Mouse (Mus musculus): ENCODE data around the gene Paqr8. TPM values are rescaled to one million over a fixed set of nuclear protein-coding genes. Genes with fewer than 3 reads are reported as not detected.

Paqr8 gene
- polyA plus RNA-seq (2015; fragmentation: Nextera tagmentation; extraction: Ambion mirVana): 4.7 and 5.2 TPM in 2 replicates

- H3K4me3 ChIP-seq (ENCODE audit: low read length): peak within 1 kb of the TSS; percentile 71
- H3K27ac ChIP-seq (ENCODE audit: low read length): peak within 1 kb of the TSS; percentile 54; the same call in 1 of the 2 replicates
- no peaks in the 10 kb centered on the region for H3K36me3 ChIP-seq (ENCODE audit: insufficient read depth, low read length)
- peaks cover 11% of the 10 kb centered on the region; the same call in 1 of the 2 replicates for H3K4me1 ChIP-seq (ENCODE audit: insufficient read depth, low read length)
- WGBS: under 1% methylated on average over 37 of the region's 37 CpGs
- 0 out of 2 replicates have a peak, but pooled peaks cover 2% of the 10 kb centered on the region for H3K27me3 ChIP-seq (ENCODE audit: insufficient read depth, low read length)
- H3K9me3 ChIP-seq (ENCODE audit: low read length): no peaks in the 10 kb centered on the region
- peak within 1 kb of the TSS; percentile 61 for H3K9ac ChIP-seq (replicated peaks; ENCODE audit: low read length)
- H3K4me2 ChIP-seq (replicated peaks; ENCODE audit: low read depth, low read length): peak within 1 kb of the TSS; percentile 83
- peak; percentile 99 for ATAC-seq (ENCODE audit: low FRiP score, low TSS enrichment)
Observed at GRCm38 (mm10) chr1:20890404-20890921, at the start of gene Paqr8. Gene Paqr8, plus strand, starts transcription at chr1:20890606.

DNA sequence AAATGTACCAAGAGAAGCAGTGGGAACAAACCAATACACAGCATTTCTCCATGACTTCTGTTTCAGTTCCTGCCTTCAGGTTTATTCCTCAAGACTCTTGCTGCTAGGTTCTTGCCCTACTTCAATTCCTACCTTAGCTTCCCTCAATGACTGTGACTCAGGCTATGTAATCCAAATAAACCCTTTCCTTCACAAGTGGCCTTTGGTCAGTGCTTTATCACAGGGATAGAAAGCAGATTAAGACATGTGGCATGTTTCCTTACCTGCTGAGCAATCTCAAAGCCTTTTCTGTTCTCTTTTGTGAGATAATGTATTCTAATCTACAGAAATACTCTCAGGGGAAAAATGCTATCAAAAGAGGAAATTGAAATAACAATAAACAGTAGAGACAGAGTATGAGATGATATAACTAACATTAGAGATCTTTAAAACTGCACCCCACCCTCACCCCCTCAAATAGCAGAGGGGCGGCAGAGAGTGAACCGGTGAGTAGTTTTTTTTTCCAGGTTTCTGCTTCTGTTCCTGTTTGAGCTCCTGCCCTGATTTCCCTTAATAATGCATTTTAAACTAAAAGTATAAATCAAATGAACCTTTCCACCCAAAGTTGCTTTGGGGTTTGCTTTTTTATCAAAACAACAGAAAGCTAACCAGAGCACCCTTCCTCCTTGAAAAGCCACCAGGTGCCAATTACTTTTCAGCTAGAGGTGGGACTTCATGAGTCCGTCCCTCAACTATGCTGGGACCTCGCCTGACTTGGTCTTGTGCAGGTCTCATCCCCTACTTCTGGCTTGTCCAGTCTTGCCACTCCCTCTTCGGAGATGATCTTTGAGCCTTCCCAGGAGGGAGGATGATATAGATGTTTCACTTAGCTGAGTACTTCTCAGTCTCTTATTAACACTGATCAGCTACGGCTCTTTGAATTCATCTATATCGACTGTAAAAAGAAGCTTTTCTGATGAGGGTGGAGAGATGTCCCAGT, 33.2 kb upstream of the Paqr8 start:
- H3K27ac ChIP-seq (ENCODE audit: low read length): no peak overlapping the region
- ATAC-seq (ENCODE audit: low FRiP score, low TSS enrichment): no peak
- H3K36me3 ChIP-seq (ENCODE audit: insufficient read depth, low read length): no peaks in the 10 kb centered on the region
- H3K9ac ChIP-seq (replicated peaks; ENCODE audit: low read length): no peak overlapping the region
- no peak overlapping the region for H3K4me2 ChIP-seq (replicated peaks; ENCODE audit: low read depth, low read length)
- H3K9me3 ChIP-seq (ENCODE audit: low read length): 0 out of 2 replicates have a peak, but pooled peaks cover 3% of the 10 kb centered on the region
- WGBS: 83% methylated on average over 7 of the region's 7 CpGs
- H3K27me3 ChIP-seq (ENCODE audit: insufficient read depth, low read length): no peaks in the 10 kb centered on the region
- no peaks in the 10 kb centered on the region for H3K4me1 ChIP-seq (ENCODE audit: insufficient read depth, low read length)
- H3K4me3 ChIP-seq (ENCODE audit: low read length): no peak overlapping the region

DNA sequence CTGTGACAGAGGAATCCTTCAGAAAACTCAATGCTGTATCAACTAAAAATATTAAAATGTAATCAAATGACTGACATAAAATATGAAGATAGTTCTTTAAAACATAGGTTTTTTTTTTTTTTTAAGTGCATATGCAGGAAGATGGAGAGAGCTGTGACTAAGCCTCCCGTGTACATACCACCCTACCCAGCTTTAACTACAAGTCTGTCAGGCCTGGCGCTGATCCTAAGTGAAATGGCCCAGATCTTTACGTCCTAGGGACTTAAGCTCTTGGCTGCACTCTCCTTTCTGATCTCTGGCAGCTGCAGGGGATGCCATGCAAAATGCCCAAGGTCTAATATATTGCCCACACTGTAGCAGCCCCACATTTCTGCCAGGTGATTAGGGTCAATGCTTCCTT, 29.6 kb upstream of the Paqr8 start:
- H3K4me3 ChIP-seq (ENCODE audit: low read length): no peak overlapping the region
- no peaks in the 10 kb centered on the region for H3K4me1 ChIP-seq (ENCODE audit: insufficient read depth, low read length)
- H3K36me3 ChIP-seq (ENCODE audit: insufficient read depth, low read length): no peaks in the 10 kb centered on the region
- no peaks in the 10 kb centered on the region for H3K9me3 ChIP-seq (ENCODE audit: low read length)
- ATAC-seq (ENCODE audit: low FRiP score, low TSS enrichment): no peak
- H3K27ac ChIP-seq (ENCODE audit: low read length): no peak overlapping the region
- no peaks in the 10 kb centered on the region for H3K27me3 ChIP-seq (ENCODE audit: insufficient read depth, low read length)
- WGBS: 69% methylated on average over 3 of the region's 3 CpGs
- H3K4me2 ChIP-seq (replicated peaks; ENCODE audit: low read depth, low read length): no peak overlapping the region
- H3K9ac ChIP-seq (replicated peaks; ENCODE audit: low read length): no peak overlapping the region

GRCm38 (mm10) chr1:20861865-20862264, 28.5 kb upstream of the Paqr8 start:
- Histone ChIP-seq H3K9me3 (ENCODE audit: low read length) (no peaks in the 10 kb centered on the region), H3K36me3 (ENCODE audit: insufficient read depth, low read length) (no peaks in the 10 kb centered on the region), H3K27me3 (ENCODE audit: insufficient read depth, low read length) (no peaks in the 10 kb centered on the region), H3K4me2 (replicated peaks; ENCODE audit: low read depth, low read length) (no peak overlapping the region), H3K4me3 (ENCODE audit: low read length) (no peak overlapping the region), H3K4me1 (ENCODE audit: insufficient read depth, low read length) (no peaks in the 10 kb centered on the region), H3K27ac (ENCODE audit: low read length) (no peak overlapping the region), H3K9ac (replicated peaks; ENCODE audit: low read length) (no peak overlapping the region)
- no peak for ATAC-seq (ENCODE audit: low FRiP score, low TSS enrichment)
- 91% methylated on average over 3 of the region's 3 CpGs for WGBS

- Histone ChIP-seq H3K4me1 (ENCODE audit: insufficient read depth, low read length) (no peaks in the 10 kb centered on the region), H3K27me3 (ENCODE audit: insufficient read depth, low read length) (no peaks in the 10 kb centered on the region), H3K4me2 (replicated peaks; ENCODE audit: low read depth, low read length) (no peak overlapping the region), H3K4me3 (ENCODE audit: low read length) (no peak overlapping the region), H3K27ac (ENCODE audit: low read length) (no peak overlapping the region), H3K9ac (replicated peaks; ENCODE audit: low read length) (no peak overlapping the region), H3K36me3 (ENCODE audit: insufficient read depth, low read length) (no peaks in the 10 kb centered on the region), H3K9me3 (ENCODE audit: low read length) (no peaks in the 10 kb centered on the region)
- ATAC-seq (ENCODE audit: low FRiP score, low TSS enrichment): no peak
- WGBS: 25% methylated on average over 5 of the region's 5 CpGs
Observed at GRCm38 (mm10) chr1:20863452-20864172, 26.8 kb upstream of the Paqr8 start.

DNA sequence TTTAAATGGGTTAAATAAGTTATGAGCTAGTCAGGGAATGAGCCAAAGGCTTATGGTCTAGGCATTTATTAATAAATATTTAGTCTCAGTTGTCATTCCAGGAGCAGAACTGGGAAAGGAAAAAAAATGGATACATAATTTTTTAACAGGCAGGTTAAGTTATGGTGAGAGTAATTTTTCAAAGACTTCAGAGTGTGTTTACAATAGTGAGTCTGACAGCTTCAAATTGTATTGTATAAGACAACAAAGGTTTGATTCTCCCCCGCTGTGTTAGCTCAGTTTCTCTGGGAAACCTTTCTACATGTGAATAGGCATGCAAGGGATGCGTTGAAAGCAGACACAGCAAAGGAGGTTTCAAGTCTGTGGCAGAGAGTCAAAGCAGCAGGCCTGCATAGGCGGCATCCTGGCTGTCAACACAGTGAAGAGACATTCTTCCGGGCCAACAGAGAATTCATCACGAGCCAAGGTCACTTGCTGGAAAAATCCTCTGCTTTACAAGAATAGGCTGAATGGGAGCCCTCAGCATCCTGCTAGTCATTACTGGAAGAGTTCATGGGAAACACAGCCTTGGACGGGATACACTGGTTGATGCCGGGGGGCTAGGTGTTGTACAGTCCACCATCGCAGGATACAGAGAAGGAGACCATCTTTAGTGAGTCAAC, 23.0 kb upstream of the Paqr8 start:
- no peaks in the 10 kb centered on the region for H3K36me3 ChIP-seq (ENCODE audit: insufficient read depth, low read length)
- no peak overlapping the region for H3K4me2 ChIP-seq (replicated peaks; ENCODE audit: low read depth, low read length)
- WGBS: 61% methylated on average over 8 of the region's 8 CpGs
- H3K9me3 ChIP-seq (ENCODE audit: low read length): no peaks in the 10 kb centered on the region
- H3K27ac ChIP-seq (ENCODE audit: low read length): no peak overlapping the region
- H3K9ac ChIP-seq (replicated peaks; ENCODE audit: low read length): no peak overlapping the region
- H3K4me3 ChIP-seq (ENCODE audit: low read length): no peak overlapping the region
- H3K27me3 ChIP-seq (ENCODE audit: insufficient read depth, low read length): no peaks in the 10 kb centered on the region
- ATAC-seq (ENCODE audit: low FRiP score, low TSS enrichment): no peak
- H3K4me1 ChIP-seq (ENCODE audit: insufficient read depth, low read length): no peaks in the 10 kb centered on the region

DNA sequence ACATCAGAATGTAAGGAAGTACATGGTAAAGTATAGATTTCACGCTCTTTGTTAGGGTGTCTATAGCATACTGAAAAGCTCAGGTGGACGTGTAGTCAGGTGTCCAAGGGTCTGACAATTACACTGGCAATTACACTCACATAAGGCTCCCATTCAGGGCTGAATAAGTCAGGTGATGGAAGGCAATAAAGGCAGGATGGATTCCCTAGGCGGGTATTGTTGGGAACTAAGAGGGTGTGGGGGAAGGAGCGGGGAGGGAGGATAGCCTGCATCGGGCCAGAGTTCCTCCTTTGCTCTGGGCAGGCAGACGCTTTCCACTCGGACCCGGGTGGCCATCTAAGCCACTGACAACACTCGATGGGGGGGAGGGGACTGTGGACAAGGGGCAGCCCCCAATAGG, 22.4 kb upstream of the Paqr8 start:
- no peak overlapping the region for H3K27ac ChIP-seq (ENCODE audit: low read length)
- H3K27me3 ChIP-seq (ENCODE audit: insufficient read depth, low read length): no peaks in the 10 kb centered on the region
- no peaks in the 10 kb centered on the region for H3K36me3 ChIP-seq (ENCODE audit: insufficient read depth, low read length)
- WGBS: 61% methylated on average over 9 of the region's 9 CpGs
- H3K4me3 ChIP-seq (ENCODE audit: low read length): no peak overlapping the region
- H3K9me3 ChIP-seq (ENCODE audit: low read length): no peaks in the 10 kb centered on the region
- no peaks in the 10 kb centered on the region for H3K4me1 ChIP-seq (ENCODE audit: insufficient read depth, low read length)
- no peak for ATAC-seq (ENCODE audit: low FRiP score, low TSS enrichment)
- H3K4me2 ChIP-seq (replicated peaks; ENCODE audit: low read depth, low read length): no peak overlapping the region
- no peak overlapping the region for H3K9ac ChIP-seq (replicated peaks; ENCODE audit: low read length)

GRCm38 (mm10) chr1:20870887-20871286, 19.5 kb upstream of the Paqr8 start:
- WGBS: 64% methylated on average over 2 of the region's 2 CpGs

GRCm38 (mm10) chr1:20872496-20872895, 17.9 kb upstream of the Paqr8 start:
- H3K36me3 ChIP-seq (ENCODE audit: insufficient read depth, low read length): no peaks in the 10 kb centered on the region

More at GRCm38 (mm10) chr1:20870887-20871286, 19.5 kb upstream of the Paqr8 start:
- Histone ChIP-seq H3K4me3 (ENCODE audit: low read length) (no peak overlapping the region), H3K4me2 (replicated peaks; ENCODE audit: low read depth, low read length) (no peak overlapping the region), H3K9me3 (ENCODE audit: low read length) (no peaks in the 10 kb centered on the region), H3K9ac (replicated peaks; ENCODE audit: low read length) (no peak overlapping the region), H3K4me1 (ENCODE audit: insufficient read depth, low read length) (no peaks in the 10 kb centered on the region), H3K36me3 (ENCODE audit: insufficient read depth, low read length) (no peaks in the 10 kb centered on the region), H3K27me3 (ENCODE audit: insufficient read depth, low read length) (no peaks in the 10 kb centered on the region), H3K27ac (ENCODE audit: low read length) (no peak overlapping the region)
- 0 out of 2 replicates have a peak, but pooled peaks have one; percentile 31 for ATAC-seq (ENCODE audit: low FRiP score, low TSS enrichment)

More at GRCm38 (mm10) chr1:20872496-20872895, 17.9 kb upstream of the Paqr8 start:
- Histone ChIP-seq H3K4me1 (ENCODE audit: insufficient read depth, low read length) (no peaks in the 10 kb centered on the region), H3K9me3 (ENCODE audit: low read length) (no peaks in the 10 kb centered on the region), H3K27ac (ENCODE audit: low read length) (no peak overlapping the region), H3K4me2 (replicated peaks; ENCODE audit: low read depth, low read length) (no peak overlapping the region), H3K4me3 (ENCODE audit: low read length) (no peak overlapping the region), H3K9ac (replicated peaks; ENCODE audit: low read length) (no peak overlapping the region), H3K27me3 (ENCODE audit: insufficient read depth, low read length) (no peaks in the 10 kb centered on the region)
- no peak for ATAC-seq (ENCODE audit: low FRiP score, low TSS enrichment)
- 79% methylated on average over 5 of the region's 5 CpGs for WGBS
